Mouse (Mus musculus): ENCODE results near the gene Rbm4b. TPM values are rescaled to one million over a fixed set of nuclear protein-coding genes. Genes with fewer than 3 reads are reported as not detected.

Gene Rbm4b
- total RNA-seq, 2 experiments from 2014 or later, result 5.8 to 6.3 TPM

- DNase-seq, result no peak
- intact Hi-C loops (cut with DNase I), result loop anchor here (5.0 kb wide), 1 partner anchor 36 kb away; no protein-coding TSS in a partner anchor
These were observed 41.5 kb downstream of the Rbm4b start for GRCm38 (mm10) chr19:4797846-4798245.

GRCm38 (mm10) chr19:4799083-4799482 lies 42.8 kb downstream of the Rbm4b start:
- intact Hi-C loops (cut with DNase I), result loop anchor here (5.0 kb wide), 1 partner anchor 37 kb away; no protein-coding TSS in a partner anchor
- no peak for DNase-seq

DNA sequence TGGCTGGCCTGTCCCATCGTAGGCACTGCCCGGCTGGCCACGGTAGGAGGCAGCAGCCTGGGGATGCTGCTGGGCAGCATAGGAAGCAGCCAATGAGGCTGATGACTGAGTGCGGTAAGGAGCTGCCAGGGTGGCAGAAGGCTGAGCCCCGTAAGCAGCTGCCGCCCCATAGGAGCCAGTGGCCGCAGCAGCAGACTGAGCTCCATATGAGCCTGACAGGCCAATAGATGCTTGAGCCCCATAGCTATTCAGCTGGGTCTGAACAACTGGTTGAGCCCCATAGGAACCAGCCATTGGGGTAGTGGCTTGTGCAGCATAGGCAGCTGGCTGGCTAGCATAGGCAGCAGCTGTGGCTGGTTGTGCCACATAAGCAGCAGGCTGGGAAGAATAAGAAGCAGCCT lies 46.4 kb downstream of the Rbm4b start:
- intact Hi-C loops (cut with DNase I), result no loop called here
- DNase-seq, result no peak

GRCm38 (mm10) chr19:4803283-4803682 lies 47.0 kb downstream of the Rbm4b start:
- intact Hi-C loops (cut with DNase I), result no loop called here
- DNase-seq, result no peak

DNA sequence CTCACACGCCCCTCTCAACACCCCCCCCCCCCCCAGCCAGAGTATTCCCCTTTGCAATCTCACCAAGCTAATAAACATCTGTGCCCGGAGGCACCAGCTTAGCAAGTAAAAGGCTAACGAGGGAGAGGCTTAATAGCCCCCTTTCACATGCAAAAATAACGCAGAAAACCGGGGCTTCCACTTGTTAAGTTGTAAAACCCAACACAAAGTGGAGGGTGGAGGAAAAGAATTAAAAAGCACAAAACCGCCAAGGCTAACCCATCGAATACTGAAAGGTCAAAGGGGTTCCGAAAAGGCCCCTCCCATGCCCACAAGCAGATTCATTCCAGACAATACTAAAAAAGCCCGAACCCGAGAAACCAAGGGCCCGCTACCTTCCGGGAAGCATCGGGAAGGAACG lies 54.0 kb downstream of the Rbm4b start:
- intact Hi-C loops (cut with DNase I), result no loop called here
- no peak for DNase-seq

- intact Hi-C loops (cut with DNase I), result no loop called here
- no peak for DNase-seq
These were observed 54.4 kb downstream of the Rbm4b start for GRCm38 (mm10) chr19:4810746-4811062.

DNA sequence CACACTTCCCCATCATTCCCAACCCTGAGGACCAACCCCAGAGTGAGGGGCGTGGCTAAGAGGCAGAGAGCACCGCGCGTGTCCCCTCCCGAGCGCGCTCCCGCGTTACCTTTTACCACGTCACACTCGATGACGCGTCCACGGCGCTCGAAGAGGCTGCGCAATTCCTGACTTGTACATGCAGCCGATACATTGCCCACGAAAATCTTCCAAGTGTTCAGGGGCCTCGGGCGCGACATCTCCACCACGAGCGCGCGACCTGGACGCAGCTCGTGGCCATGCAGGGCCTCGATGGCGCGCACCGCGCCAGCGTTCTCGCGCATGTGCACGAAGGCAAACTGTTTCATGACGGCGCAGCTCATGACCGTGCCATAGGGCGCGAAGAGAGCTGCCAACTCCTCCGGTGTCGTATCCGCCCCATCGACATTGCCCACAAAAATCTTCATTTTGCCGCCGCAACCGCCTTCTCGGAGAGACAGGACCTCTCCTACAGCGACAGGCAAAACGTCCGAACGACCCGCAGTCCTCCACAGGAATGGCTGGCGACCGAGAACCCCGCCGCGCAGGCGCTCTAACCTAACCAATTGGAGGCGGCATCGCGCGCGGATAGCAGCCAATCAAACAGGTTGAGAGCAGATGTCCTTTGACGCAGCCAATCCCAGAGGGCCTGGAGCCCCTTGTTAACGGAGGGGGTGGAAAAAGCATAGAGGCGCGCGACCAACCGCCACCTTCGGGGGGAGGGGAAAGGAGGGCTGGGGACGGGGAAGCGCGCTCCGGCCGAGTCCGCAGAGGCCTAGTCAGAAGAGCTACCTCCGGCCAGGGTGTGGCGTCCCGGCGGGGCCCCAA lies 55.0 kb downstream of the Rbm4b start, which contains the start of the genes Gm21992 and Rbm14:
TSS of gene Gm21992 (minus strand) at position 550 of the 846 bp plus-strand sequence.
TSS of gene Rbm14 (minus strand) at position 572 of the 846 bp plus-strand sequence.
- DNase-seq, result peak; percentile 97
- intact Hi-C loops (cut with DNase I), result no loop called here

DNA sequence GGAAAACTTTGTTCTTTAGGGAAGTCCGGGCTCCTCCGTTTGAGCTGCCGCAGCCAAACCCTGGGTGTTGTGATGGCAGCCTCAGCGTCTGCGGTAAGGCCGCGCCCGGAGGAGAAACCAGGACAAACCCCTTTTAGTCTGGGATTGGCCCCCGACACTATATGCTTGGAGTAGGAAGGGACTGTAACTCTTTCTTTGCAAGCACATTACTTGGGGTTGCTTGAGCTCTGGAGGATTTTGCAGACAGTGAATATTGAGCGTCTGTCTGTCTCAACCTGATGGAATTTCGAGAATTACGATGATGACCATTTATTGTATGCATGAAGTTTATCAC lies 55.6 kb downstream of the Rbm4b start:
- intact Hi-C loops (cut with DNase I), result loop anchor here (2.0 kb wide), 2 partner anchors 27 to 57 kb away; partner anchors contain the start of genes Ccdc87 and Ccs
- DNase-seq, result no peak

GRCm38 (mm10) chr19:4812334-4812949 lies 56.1 kb downstream of the Rbm4b start:
- intact Hi-C loops (cut with DNase I), result loop anchor here (2.0 kb wide), 2 partner anchors 26 to 58 kb away; partner anchors contain the start of genes Ccdc87 and Ccs
- peak in 1 of 2 experiments; percentile 16 for DNase-seq

DNA sequence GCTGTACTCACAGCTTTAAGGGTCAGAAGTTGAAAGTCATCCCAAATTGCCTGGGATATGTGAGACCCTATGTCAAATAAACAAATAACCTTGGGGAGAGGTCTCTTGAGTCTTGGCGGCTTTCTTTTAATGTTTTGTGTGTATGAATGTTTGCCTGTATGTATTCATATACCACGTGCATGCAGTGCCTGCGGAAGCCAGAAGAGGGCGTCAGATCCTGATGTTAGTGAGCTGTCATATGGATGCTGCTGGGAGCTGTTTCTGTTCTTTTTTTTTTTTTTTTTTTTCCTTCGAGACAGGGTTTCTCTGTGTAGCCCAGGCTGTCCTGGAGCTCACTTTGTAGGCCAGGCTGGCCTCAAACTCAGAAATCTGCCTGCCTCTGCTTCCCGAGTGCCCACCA lies 56.7 kb downstream of the Rbm4b start:
- DNase-seq, result peak in 1 of 2 experiments; percentile 28
- intact Hi-C loops (cut with DNase I), result loop anchor here (2.0 kb wide), 2 partner anchors 26 to 58 kb away; partner anchors contain the start of genes Ccdc87 and Ccs

Other genes with a start within 250 kb of the Rbm4b start
- 10 to 100 TPM in 1 of 2 experiments, 1 to 10 TPM in 1; 6.4 to 21.2 TPM for gene Pcx, start 246.0 kb upstream of the Rbm4b start, total RNA-seq (2021)
- 10 to 100 TPM; 10.0 to 11.5 TPM for gene Lrfn4, start 140.8 kb upstream of the Rbm4b start, total RNA-seq (2021)
- 10 to 100 TPM; 10.6 to 12.4 TPM for gene Rce1, start 130.9 kb upstream of the Rbm4b start, total RNA-seq (2021)
- not detected for gene Gm960, start 57.8 kb upstream of the Rbm4b start, total RNA-seq (2021)
- gene Sptbn2, start 45.3 kb upstream of the Rbm4b start, total RNA-seq (2021), result under 1 TPM; 0.15 to 0.22 TPM
- gene Rbm4, start 37.4 kb downstream of the Rbm4b start, total RNA-seq (2021), result 10 to 100 TPM; 41.4 to 48.7 TPM
- gene Gm21992, start 55.1 kb downstream of the Rbm4b start, total RNA-seq (2021), result 10 to 100 TPM; 21.1 to 24.7 TPM
- gene Rbm14, start 55.1 kb downstream of the Rbm4b start, total RNA-seq (2021), result 10 to 100 TPM; 25.3 to 32.3 TPM
- gene Ccs, start 82.8 kb downstream of the Rbm4b start, total RNA-seq (2021), result 10 to 100 TPM; 29.3 to 29.9 TPM
- gene Ccdc87, start 82.9 kb downstream of the Rbm4b start, total RNA-seq (2021), result not detected
- 10 to 100 TPM; 69.5 to 76.3 TPM for gene Ctsf, start 98.6 kb downstream of the Rbm4b start, total RNA-seq (2021)
- under 1 TPM; 0.39 to 0.88 TPM for gene Actn3, start 121.4 kb downstream of the Rbm4b start, total RNA-seq (2021)
- gene Zdhhc24, start 122.2 kb downstream of the Rbm4b start, total RNA-seq (2021), result 1 to 10 TPM; 4.3 to 4.6 TPM
- gene Bbs1, start 150.1 kb downstream of the Rbm4b start, total RNA-seq (2021), result 1 to 10 TPM; 3.3 to 3.9 TPM
- gene Dpp3, start 171.8 kb downstream of the Rbm4b start, total RNA-seq (2021), result 10 to 100 TPM; 25.4 to 26.0 TPM
- 1 to 10 TPM in 1 of 2 experiments, under 1 TPM in 1; 0.73 to 1.1 TPM for gene Peli3, start 186.6 kb downstream of the Rbm4b start, total RNA-seq (2021)
- 10 to 100 TPM; 54.4 to 59.0 TPM for gene Mrpl11, start 205.7 kb downstream of the Rbm4b start, total RNA-seq (2021)
- gene Npas4, start 233.8 kb downstream of the Rbm4b start, total RNA-seq (2021), result not detected